26 mouse cellular contexts compared by ENCODE assay signal in genomic region chr11:115586403-115586802, GRCm38 (mm10).
"Had no signal": no experiment of that assay in that cellular context is flagged by ENCODE, and none has a peak within 500 bp of the region (broad histone marks: within the 10 kb centered on the region; RNA-seq: fewer than 3 reads in every experiment).

No protein-coding gene starts in this region.

- H3K4me2 ChIP-seq: embryonic facial prominence, embryonic 12.5 days; embryonic facial prominence, embryonic 13.5 days; embryonic facial prominence, embryonic 15.5 days; forebrain, embryonic 12.5 days; forebrain, embryonic 13.5 days; forebrain, embryonic 15.5 days had no signal

- H3K27me3 ChIP-seq: embryonic facial prominence, embryonic 12.5 days; embryonic facial prominence, embryonic 13.5 days; embryonic facial prominence, embryonic 15.5 days; forebrain, embryonic 12.5 days; forebrain, embryonic 13.5 days; forebrain, embryonic 15.5 days had no signal

- H3K27ac ChIP-seq: embryonic facial prominence, embryonic 10.5 days; embryonic facial prominence, embryonic 12.5 days; embryonic facial prominence, embryonic 13.5 days; embryonic facial prominence, embryonic 15.5 days; forebrain, embryonic 10.5 days; forebrain, embryonic 12.5 days; forebrain, embryonic 13.5 days; forebrain, embryonic 15.5 days; gastrocnemius, adult 2 months had no signal

- ATAC-seq: forebrain, embryonic 13.5 days; forebrain, embryonic 14.5 days; forebrain, embryonic 15.5 days; forebrain, embryonic 16.5 days; forebrain, postnatal 0 days had no signal

- DNase-seq: cerebellum, adult 2 months; cerebellum, adult 9-10 months; cerebellum, adult 9-11 months; cerebellum, postnatal 10 days; cerebellum, postnatal 14 days; cerebellum, postnatal 25 days; cerebellum, postnatal 36 days; embryo, embryonic 11 days; forebrain, postnatal 0 days; gastrocnemius, adult 2 months; gastrocnemius, postnatal 10 days; gastrocnemius, postnatal 14 days; gastrocnemius, postnatal 25 days; gastrocnemius, postnatal 36 days; heart, adult 18-20 months had no signal

- H3K4me3 ChIP-seq: embryonic facial prominence, embryonic 10.5 days; embryonic facial prominence, embryonic 12.5 days; embryonic facial prominence, embryonic 13.5 days; embryonic facial prominence, embryonic 15.5 days; erythroblast, embryonic 14.5 days; forebrain, embryonic 10.5 days; forebrain, embryonic 12.5 days; forebrain, embryonic 13.5 days; forebrain, embryonic 15.5 days; gastrocnemius, adult 2 months had no signal

- H3K9me3 ChIP-seq: embryonic facial prominence, embryonic 10.5 days; embryonic facial prominence, embryonic 12.5 days; embryonic facial prominence, embryonic 13.5 days; embryonic facial prominence, embryonic 15.5 days; forebrain, embryonic 10.5 days; forebrain, embryonic 12.5 days; forebrain, embryonic 13.5 days; forebrain, embryonic 15.5 days had no signal

- H3K9ac ChIP-seq: embryonic facial prominence, embryonic 12.5 days; embryonic facial prominence, embryonic 13.5 days; embryonic facial prominence, embryonic 15.5 days; forebrain, embryonic 12.5 days; forebrain, embryonic 13.5 days; forebrain, embryonic 15.5 days; forebrain, postnatal 0 days had no signal

- H3K4me1 ChIP-seq: embryonic facial prominence, embryonic 10.5 days; embryonic facial prominence, embryonic 12.5 days; embryonic facial prominence, embryonic 13.5 days; embryonic facial prominence, embryonic 15.5 days; forebrain, embryonic 10.5 days; forebrain, embryonic 12.5 days; forebrain, embryonic 13.5 days; forebrain, embryonic 15.5 days had no signal
